Mouse (Mus musculus) large intestine, adult 2 months (tissue): ENCODE data around the gene Ccdc150. TPM values are rescaled to one million over a fixed set of nuclear protein-coding genes. Genes with fewer than 3 reads are reported as not detected.

Experiments
- DNase-seq: peaks from one replicate; pipeline ENCODE4 v3.0.0-alpha.2; 2012; ENCODE audit warnings: low read depth, low spot score
- WGBS: fragments of 180-500 bp; shearing (Covaris S2); methylation state at CpG from one replicate; pipeline ENCODE4 v1.1.7; 2018; 5-methylcytosine and 5-hydroxymethylcytosine counted together
- polyA plus RNA-seq: library from polyadenylated mRNA; depleted of rRNA; stranded (reverse); fragments of >200 nt; gene quantifications from 2 replicates; pipeline ENCODE4 v1.2.3, GENCODE M21; 2012; rRNA removed

The Ccdc150 gene
- polyA plus RNA-seq = not detected in 2 replicates

DNA sequence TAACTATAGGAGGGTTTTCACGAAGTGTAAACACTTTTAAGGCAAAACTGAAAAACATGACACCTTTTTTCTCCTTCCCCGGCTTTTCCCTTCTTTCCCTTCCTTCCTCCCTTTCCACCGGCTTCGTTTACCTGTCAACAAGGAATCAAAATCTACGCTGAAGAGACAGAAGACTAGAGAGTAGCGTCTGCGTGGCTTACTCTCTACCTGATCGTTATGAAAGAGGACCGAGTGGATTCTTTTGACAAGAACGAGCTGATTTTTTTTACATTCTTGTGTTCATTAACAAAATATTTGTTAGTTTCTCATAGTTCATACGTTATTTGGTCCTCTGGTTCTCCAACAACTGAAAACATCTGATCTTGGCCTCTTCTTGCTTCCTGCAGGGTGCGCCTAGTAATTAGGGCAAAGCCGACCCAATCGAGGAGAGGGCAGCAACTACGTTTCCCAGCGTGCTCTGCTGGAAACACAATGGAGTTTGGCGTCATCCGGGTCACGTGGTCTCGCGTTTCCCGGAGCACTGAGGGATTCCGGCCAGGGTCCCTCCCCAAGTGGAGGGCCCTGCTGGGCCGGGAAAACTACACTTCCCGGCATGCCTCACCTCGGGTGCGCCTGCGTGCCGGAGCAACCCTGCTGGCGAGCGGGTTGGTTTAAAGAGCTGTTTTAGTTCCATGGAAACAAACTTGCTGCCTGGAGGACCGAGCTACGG, at the start of gene Ccdc150:
Gene Ccdc150, plus strand, starts transcription at position 526 of the 709 bp plus-strand sequence.
- peak; percentile 89 for DNase-seq
- WGBS = 13% methylated on average over 33 of the region's 33 CpGs

DNA sequence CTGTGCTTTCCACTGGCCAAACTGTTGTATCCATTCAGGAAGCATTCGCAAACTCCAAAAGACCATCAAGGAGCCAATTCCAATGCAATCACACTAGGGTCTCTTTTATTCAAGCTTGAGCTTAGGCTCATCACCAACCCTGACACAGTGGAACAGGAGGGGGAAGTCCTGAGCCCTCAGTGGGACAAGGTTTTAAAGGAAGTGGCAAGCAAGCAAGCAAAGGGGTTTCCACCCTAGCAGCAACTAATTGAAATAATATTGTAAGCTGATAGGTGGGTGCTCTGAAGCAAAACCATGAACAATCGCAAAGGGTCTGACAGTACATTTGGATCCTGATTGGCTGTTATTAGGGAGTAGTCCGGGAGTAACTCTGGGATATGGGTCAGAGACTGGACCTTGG, 30.2 kb upstream of the Ccdc150 start:
- WGBS = 95% methylated on average over 3 of the region's 3 CpGs

DNA sequence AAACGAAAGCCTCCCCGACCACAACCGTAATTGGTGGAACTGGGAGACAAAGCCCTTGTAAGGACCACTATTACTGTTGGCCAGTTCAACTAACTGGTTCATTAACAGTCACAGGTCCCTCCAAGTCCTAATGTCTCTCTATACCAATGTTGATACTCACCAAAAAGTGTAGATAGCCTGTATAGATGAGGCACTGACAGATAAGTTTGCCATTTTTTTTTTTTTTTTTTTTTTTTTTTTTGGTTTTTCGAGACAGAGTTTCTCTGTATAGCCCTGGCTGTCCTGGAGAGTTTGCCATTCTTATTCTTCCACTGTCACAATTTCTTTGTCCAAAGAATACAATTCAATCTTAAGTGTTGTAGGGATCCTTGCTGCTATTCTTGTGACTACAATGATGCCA, 7.8 kb upstream of the Ccdc150 start:
- no peak for DNase-seq
- WGBS = 84% methylated on average over 4 of the region's 4 CpGs

More for the DNA sequence above, 30.2 kb upstream of the Ccdc150 start:
- DNase-seq = no peak

DNA sequence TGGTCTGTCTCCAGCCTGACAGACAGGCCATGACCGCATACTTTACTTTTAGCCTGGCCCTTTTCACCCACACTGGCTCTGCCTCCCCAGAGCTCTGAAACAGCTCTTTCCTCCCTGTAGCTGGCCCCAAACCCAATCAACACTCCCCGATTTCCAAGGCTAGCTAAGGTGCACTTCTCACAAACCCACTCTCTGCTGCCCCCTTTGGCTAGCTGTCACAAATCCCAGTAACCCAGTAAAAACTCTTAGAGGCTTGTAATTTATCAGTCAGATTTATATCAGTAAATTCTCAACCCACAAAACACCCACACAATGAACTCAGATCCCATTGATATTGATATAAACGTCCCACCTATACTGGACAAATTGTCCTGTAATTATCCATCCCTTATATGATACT, 25.1 kb downstream of the Ccdc150 start:
- no peak for DNase-seq
- 54% methylated on average over 3 of the region's 3 CpGs for WGBS

DNA sequence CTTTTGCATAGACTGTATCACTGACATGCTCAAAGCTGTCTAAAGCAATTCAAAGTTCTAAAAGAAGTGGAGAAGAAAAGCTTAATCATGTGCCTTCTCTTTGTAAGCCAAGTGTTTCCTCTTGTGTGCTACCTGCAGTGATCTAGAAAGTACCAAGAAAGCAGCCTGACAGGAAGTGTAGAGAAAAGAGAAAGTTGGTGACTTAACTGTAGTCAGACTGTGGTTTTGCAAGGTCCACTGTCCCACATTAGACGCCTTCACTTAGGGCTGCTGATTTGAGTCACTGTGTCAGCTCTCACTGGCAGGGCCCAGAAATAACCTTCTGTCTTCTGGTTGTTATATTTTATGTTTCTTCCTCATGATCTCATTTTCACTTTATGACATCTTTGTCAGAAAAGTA, 29.1 kb downstream of the Ccdc150 start:
- DNase-seq = no peak
- 73% methylated on average over 1 of the region's 1 CpGs for WGBS

DNA sequence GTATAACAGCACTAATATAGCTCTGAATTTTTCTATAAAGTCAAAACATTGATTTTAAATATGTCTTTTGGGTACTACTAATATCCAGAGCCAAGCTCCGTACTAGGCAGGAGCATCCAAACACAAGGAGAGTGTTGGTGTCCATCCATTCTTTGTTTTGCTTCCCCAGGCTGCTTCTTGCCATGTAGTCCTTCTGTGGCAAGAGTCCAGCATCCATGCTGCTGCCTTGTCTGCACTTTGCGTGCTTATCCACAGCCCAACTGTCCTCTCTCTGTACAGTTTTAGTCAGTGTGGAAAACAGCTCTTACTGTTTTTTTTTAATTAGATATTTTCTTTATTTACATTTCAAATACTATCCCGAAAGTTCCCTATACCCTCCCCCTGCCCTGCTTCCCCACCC, 30.2 kb downstream of the Ccdc150 start:
- no peak for DNase-seq
- 79% methylated on average over 3 of the region's 3 CpGs for WGBS

DNA sequence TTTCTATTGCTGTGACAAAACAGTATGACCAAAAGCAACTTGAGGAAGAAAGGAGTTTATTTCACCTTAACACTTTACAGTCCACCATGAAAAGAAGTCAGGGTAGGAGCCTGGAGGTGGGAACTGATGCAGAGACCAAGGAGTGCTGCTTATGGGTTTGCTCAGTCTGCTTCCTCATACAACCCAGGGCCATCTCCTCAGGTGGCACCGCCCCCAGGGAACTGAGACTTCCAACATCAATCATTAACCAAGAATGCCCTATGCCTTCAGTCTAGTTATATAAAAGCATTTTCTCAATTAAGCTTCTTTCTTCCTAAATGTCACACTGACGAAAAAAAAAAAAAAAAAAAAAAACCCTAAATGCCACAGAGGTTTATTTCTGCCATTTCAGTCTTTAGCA, 55.9 kb downstream of the Ccdc150 start:
- peak; percentile 14 for DNase-seq
- WGBS = 29% methylated on average over 2 of the region's 2 CpGs

DNA sequence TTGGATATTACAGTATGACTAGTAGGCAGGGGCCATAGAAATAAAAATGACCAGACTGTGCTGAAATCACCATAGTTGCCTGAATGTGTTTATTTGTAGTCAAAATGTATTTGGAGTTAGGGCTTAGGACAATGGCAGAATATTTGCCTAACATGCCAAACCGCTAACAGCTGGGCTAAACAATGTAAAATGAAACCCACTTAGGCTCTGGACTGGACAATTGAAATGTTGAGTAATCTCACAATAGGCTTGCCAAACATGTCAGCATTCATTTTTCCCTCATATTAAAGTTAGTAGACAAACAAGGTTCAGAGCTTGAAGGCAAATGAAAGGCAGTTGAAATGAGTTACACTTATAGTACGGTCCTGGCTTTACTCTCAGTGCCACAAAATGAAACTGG, 76.2 kb downstream of the Ccdc150 start:
- 90% methylated on average over 2 of the region's 2 CpGs for WGBS
- DNase-seq = no peak

DNA sequence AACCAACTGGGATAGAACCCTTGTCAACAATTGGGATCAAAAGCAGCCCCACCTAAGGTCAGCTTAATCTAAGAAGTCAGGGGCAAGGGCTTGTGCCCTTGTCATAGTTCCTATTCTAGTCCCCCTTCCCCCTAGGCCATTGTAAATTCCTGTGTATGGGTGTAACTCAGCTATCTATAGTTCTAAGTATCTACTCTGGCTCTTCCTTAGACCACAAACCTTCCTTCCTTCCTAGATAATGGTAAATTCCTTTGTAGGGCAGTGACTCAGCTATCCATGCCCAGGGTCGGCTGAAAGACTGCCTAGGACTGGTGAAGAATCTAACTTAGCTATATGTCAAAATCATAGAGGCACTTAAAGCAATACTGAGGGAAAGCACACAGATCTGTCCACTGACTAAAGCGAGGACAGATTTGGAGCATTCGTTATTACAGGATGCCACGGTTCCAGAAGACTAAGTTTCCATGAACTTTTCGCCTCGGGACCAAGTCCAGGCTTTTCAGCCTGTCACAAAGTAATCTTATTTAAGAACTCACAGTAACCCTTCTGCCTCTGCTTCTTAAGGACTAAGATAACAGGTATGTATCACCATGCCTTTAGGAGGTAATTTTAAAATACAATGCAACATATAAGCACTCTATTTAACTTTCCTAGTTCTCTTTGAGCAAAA, 77.5 kb downstream of the Ccdc150 start:
- 84% methylated on average over 6 of the region's 6 CpGs for WGBS
- DNase-seq = no peak

DNA sequence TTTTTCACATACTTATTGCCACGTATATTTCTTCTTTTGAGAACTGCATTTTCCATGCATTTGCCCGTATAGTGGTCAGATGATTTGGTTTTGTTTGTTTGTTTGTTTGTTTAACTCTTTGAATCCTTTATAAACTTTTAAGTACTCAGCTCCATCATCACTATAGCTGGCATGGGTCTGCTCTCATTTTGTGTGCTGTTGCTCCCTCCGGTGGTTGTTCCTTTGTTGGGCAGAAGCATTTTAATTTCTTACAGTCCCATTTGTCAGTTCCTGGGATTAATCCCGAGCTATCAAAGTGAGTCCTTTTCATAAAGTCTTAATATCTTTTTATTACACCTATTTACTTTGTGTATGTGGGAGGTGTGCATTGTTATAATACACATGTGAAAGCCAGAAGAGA, 82.5 kb downstream of the Ccdc150 start:
- DNase-seq = no peak
- 45% methylated on average over 4 of the region's 4 CpGs for WGBS

DNA sequence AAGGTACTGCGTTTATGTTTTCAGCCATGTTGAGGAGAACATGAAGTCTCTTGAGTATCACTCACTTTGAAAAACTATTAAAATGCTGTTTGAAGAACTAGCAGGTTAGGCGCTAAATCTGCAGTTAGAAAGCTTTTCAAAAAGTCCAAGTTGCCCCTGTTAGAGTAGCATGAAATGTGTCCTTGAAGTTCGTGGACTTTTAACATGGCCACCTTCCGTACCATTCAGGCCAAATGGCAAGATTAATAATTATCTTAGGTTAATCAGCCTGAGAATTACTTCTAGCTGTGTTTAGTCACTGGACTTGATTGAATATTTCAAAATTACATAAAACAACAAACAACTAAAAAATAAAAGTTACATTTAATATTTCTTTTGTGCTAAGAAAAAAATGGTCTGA, 104.3 kb downstream of the Ccdc150 start:
- 87% methylated on average over 4 of the region's 4 CpGs for WGBS
- DNase-seq = no peak

DNA sequence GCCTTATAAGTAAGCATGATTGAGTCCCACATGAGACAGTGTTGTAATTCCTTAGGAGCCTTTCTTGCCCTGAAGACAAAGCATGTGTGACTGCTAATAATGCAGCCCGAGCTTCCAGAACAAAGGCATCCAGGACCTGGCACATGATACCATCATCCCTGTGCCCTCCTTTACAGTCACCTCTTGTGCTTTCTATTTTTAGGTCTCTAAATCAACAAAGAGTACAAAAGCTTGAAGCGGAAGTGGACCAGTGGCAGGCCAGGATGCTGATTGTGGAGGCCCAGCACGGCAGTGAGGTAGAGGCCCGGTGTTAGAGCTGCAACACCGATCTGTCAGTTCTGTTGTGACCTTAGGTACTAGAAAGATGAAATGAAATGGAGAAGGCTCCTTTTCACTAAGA, 105.0 kb downstream of the Ccdc150 start:
- 75% methylated on average over 5 of the region's 5 CpGs for WGBS
- DNase-seq = no peak

DNA sequence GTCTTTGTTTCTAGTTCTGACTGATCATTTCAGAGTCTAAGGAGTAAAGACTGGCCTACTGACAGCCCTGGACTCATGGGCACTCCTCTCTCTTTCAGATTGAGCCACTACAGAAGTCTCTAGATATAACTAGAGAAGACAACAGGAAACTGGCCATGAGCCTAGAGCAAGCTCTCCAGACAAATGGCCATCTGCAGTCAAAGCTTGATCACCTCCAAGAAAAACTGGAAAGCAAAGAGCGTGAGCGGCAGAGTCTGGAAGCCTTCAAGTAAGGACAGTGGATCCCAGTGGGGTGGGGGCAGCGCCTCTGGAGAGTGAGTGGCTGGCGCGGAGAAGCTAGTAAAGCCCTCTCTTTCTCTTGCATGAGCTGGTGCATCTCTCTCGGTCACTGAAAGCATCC, 106.1 kb downstream of the Ccdc150 start:
- WGBS = 83% methylated on average over 6 of the region's 6 CpGs
- no peak for DNase-seq

DNA sequence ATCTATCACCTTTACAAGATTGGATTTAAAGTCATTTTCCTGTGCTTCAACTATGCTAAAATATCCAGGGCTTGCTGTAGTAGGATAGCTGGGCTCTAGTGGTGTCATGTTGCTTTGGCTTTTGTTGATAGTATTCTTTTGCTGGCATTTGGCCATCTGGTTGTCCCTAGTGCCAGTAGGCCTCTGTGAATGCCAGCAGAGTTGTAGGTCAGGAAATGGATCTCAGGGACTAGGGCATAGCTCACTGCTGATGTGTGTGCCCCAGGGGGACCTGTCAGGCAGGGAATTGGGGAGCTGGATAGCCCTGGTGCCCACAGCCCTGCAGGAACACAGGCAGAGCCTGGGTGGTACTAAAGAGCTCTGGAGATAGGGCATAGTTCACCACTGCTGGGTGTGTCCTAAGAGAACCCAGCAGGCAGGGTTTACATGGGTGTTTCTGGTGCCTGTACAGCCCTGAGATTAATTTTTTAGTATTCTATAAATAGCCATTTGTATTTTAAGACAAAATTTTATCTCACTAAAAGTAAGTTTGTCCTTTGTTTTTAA, 127.1 kb downstream of the Ccdc150 start:
- no peak for DNase-seq

DNA sequence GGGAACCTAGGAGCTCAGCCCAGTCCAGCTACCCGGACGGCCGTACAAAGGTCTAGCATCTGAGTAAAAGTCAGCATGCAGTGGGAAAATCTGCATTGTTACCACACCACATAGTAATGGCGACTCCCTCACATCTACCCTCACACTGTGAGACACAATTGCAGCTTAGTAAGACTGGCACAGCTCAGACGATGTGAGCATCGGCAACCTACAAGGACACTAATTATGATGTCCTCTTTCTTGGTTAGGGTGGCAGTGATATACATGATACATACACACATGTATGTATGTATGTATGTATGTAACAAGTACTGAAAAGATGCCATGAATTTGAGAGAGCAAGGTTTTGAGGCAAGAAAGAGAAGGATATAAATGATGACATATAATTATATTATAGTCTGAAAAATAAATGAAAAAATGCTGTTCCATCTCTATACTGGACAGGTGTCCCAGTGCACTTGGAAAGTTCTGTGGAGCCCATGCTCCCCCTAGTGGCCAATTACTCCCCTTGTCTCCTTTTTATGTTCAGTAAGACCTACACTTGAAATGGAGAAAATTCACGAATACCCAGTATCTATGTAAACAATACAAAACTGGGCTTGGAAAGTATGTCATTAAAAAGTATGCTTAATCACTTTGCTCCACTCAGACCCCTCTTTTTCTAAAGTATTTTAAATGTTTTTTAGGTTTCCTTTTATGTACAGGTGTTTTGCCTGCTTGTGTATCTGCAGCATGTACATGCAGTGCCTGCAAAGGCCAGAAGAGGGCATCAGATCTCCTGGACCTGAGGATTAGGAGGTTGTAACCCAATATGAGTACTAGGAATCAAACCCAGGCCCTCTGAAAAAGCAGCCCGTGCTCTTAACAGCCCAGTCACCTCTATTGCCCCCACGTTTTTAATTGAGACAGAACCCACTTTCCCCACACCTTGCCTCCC, 130.8 kb downstream of the Ccdc150 start:
- WGBS = 84% methylated on average over 9 of the region's 9 CpGs
- peak; percentile 37 for DNase-seq

DNA sequence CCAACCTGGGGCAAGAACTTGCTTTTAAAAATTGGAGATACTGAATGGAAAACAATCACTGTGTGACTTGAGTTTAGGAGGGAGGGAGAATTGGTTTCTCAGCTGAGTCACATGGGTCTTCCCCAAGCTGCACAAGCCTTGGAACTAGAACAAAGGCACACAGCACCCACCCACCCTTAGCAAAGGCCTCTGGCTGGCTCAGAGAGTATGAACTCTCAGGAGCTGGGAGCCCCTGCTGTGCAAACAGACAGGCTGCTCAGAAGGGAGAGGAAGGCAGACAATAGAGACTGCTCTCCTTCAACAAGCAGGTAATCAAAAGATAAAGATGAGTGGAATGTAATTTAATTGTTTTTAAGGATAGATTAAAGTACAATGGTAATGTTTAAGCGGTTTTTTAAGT, 133.7 kb downstream of the Ccdc150 start:
- WGBS = 67% methylated on average over 1 of the region's 1 CpGs
- DNase-seq = no peak

DNA sequence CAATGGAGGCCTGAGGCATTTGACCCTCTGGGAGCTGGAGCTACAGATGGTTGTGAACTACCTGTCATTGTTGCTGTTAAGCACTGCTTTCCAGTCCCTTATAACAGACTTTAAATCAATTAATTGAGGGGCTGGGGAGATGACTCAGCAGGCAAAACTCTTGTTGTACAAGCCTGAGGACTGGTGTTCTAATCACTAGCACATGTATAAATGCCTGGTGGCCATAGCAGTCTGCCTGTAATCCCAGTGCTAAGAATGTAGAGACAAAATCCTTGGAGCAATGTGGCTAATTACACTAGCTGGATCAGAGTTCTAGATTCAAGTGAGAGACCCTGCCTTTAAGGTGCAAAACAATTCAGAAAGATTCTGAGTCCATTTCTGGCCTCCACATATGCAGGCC, 152.3 kb downstream of the Ccdc150 start:
- no peak for DNase-seq
